Mouse (Mus musculus) C2C12 (cell line): ENCODE results near the gene Rptor.

Experiments
- CEBPB ChIP-seq: IDR thresholded peaks from one replicate; pipeline ENCODE4 v1.6.1; 2011; ENCODE audit warnings: low read depth, mild to moderate bottlenecking, control low read depth, moderate library complexity
- CTCF ChIP-seq: IDR thresholded peaks from one replicate; pipeline ENCODE4 v1.5.1; 2011; ENCODE audit not compliant: control insufficient read depth, insufficient read depth, insufficient read length
- MAX ChIP-seq: IDR thresholded peaks from one replicate; pipeline ENCODE4 v1.6.1; 2011; ENCODE audit warnings: mild to moderate bottlenecking, control low read depth
- MYOG ChIP-seq: IDR thresholded peaks from one replicate; pipeline ENCODE4 v1.6.1; 2011; ENCODE audit not compliant: control insufficient read depth, insufficient read length; ENCODE audit errors: extremely low read depth

DNA sequence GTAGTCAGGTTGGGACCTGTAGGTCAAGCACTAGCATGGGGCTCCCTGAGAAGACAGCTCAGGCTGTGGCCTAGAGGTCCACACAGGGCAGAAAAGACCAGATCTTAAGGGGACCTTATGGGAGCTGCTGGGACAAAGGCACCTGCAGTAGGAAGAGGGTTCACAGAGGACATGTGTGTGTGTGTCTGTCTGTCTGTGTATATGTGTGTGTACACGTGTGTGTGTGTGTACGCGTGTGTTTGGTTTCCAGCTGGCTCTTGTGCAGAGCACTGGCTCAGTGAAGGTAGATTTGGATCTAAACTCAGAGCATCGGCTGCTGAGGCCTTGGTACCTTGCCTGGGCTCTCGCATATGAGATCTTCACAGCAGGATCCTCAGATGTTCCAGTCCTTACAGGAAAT is 318.0 kb downstream of the Rptor start:
- no peak for TF ChIP-seq CTCF
- no peak for TF ChIP-seq MAX
- no peak for TF ChIP-seq MYOG
- no peak for TF ChIP-seq CEBPB
